Mouse (Mus musculus): Measurements from ENCODE around the gene Ewsr1.

DNA sequence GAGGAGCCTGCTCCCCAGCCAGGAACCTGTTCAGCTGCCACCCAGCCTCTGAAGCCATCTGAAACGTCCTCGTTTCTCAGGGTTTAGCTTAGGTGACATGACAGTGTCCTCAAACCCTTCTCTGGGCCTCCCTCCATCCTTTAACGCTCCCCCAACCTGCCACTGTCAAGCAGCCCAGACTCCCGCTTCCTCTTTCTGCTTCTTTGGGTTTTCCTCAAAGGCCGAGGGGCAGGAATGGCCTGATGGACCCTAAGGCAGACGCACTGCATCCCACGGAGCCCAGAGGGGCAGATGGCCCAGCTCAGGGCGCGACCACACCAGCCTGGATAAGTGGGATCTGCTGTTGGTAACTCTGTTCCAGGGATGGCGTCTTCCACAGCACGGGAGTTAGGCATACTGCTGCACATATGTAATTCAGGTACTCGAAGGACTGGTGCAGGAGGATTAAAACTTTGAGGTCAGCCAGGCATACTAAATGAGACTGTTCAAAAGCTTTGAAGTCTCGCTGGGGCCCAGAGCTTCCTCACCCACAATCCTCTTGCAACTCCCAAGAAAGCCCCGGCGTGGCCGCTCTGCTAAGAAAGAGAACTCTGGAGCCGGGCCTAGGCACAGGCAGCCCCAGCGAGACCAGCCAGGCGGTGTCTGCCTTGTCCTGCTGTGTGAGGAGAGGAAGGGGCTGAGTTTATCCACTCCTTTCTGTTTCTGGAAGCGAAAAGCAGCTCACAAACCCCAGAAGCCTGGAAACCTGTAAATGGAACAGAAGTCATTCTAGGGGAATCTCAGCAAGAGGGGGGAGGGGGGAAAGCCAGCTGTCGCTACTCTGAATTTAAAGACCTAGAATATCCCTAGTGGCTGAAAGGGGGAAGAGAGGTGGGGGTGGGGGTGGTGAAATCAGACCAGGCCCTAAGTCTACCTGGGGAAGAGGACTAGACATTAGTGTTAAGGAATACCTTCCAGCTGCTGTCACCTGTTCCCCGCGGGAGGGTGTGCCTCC is 42.8 kb downstream of the Ewsr1 start:
- no peak for TF ChIP-seq POLR2A (IDR thresholded peaks at IDR 0.05; ENCODE audit: borderline replicate concordance, insufficient read depth, low read length)
- no peak for TF ChIP-seq CTCF (IDR thresholded peaks at IDR 0.05; ENCODE audit: borderline replicate concordance, insufficient read depth, low read depth, low read length)

All from cerebellum, adult 2 months (tissue).